Comparison of ENCODE assay signal across 8 mouse cellular contexts in the genomic region with DNA sequence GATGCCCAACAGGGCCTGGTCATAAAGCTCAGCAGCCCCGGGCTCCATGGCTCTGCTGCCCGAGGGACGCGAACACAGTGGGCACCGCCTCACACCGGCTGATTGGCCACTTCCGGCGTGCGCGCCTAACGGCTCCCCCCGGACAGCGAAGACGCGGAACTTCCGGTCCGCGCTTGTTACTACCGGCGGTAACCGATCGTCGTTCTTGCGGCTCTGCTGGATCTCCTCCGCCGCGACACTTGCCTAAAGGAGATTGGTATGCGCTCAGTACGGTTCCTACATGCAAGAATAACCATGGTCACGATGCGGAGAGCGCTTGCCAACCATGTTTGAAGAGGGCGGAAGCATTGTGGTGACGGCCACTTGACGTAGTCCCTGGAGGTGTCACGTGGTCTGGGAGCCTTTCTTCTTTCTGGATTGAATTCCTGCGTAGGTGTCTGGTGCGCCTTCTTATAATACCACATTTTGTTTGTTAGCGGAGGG. TPM values are rescaled to one million over a fixed set of nuclear protein-coding genes. Genes with fewer than 3 reads are reported as not detected.
DNase-seq lines count a peak whose midpoint lies in the region; ATAC-seq and TF ChIP-seq lines count a peak whose summit lies in the region.

Gene Nudcd3 (minus strand): TSS at position 329 of the 483 bp plus-strand sequence.

- no peaks in the 10 kb centered on the region for H3K9me3 ChIP-seq in embryonic facial prominence, embryonic 15.5 days (replicated peaks)
- no peaks in the 10 kb centered on the region for H3K9me3 ChIP-seq in limb, embryonic 14.5 days (ENCODE audit: control insufficient read depth, low read length)
- no peaks in the 10 kb centered on the region for H3K9me3 ChIP-seq in midbrain, postnatal 0 days (ENCODE audit: low read length)

- peak; percentile 91 for ATAC-seq in embryonic facial prominence, embryonic 15.5 days (ENCODE audit: insufficient number of reproducible peaks, low FRiP score, low TSS enrichment, low read depth)
- ATAC-seq in limb, embryonic 14.5 days (ENCODE audit: low FRiP score, low read depth), result peak; percentile 95
- peak; percentile 97 for ATAC-seq in midbrain, postnatal 0 days (ENCODE audit: low FRiP score)

- WGBS in bone marrow, adult 2 months, result under 1% methylated on average over 39 of the region's 39 CpGs
- WGBS in embryonic facial prominence, embryonic 15.5 days, result under 1% methylated on average over 39 of the region's 39 CpGs
- 0% methylated on average over 39 of the region's 39 CpGs for WGBS in limb, embryonic 14.5 days
- under 1% methylated on average over 39 of the region's 39 CpGs for WGBS in midbrain, postnatal 0 days

- peak within 1 kb of the TSS; percentile 93 for H3K27ac ChIP-seq in bone marrow, adult 2 months (ENCODE audit: control insufficient read depth, insufficient read depth, low read depth, low read length, poor library complexity)
- H3K27ac ChIP-seq in embryonic facial prominence, embryonic 15.5 days (replicated peaks), result peak within 1 kb of the TSS; percentile 99
- H3K27ac ChIP-seq in limb, embryonic 14.5 days (replicated peaks; ENCODE audit: low read depth, low read length), result peak within 1 kb of the TSS; percentile 93
- H3K27ac ChIP-seq in midbrain, postnatal 0 days (ENCODE audit: low read depth, low read length), result peak within 1 kb of the TSS; percentile 90

- H3K9ac ChIP-seq in embryonic facial prominence, embryonic 15.5 days, result peak within 1 kb of the TSS; percentile 90
- peak within 1 kb of the TSS; percentile 86 for H3K9ac ChIP-seq in limb, embryonic 14.5 days (ENCODE audit: low read depth, low read length, severe bottlenecking)
- peak within 1 kb of the TSS; percentile 90 for H3K9ac ChIP-seq in midbrain, postnatal 0 days (replicated peaks; ENCODE audit: low read length, poor library complexity, severe bottlenecking)

- H3K27me3 ChIP-seq in embryonic facial prominence, embryonic 15.5 days, result no peaks in the 10 kb centered on the region
- no peaks in the 10 kb centered on the region for H3K27me3 ChIP-seq in limb, embryonic 14.5 days (ENCODE audit: control insufficient read depth, insufficient read depth, low read length)
- no peaks in the 10 kb centered on the region; the same call in 1 of the 2 replicates for H3K27me3 ChIP-seq in midbrain, postnatal 0 days (ENCODE audit: insufficient read depth, low read length)

- H3K4me1 ChIP-seq in bone marrow, adult 2 months (ENCODE audit: control insufficient read depth, insufficient read depth, low read length), result peaks cover 1% of the 10 kb centered on the region
- peaks cover 20% of the 10 kb centered on the region for H3K4me1 ChIP-seq in embryonic facial prominence, embryonic 15.5 days
- peaks cover 10% of the 10 kb centered on the region for H3K4me1 ChIP-seq in limb, embryonic 14.5 days (ENCODE audit: control insufficient read depth, insufficient read depth, low read length)
- H3K4me1 ChIP-seq in midbrain, postnatal 0 days (ENCODE audit: insufficient read depth, low read length), result 0 out of 2 replicates have a peak, but pooled peaks cover 8% of the 10 kb centered on the region

- H3K4me3 ChIP-seq in bone marrow, adult 2 months (replicated peaks; ENCODE audit: control insufficient read depth, low read depth, low read length), result peak within 1 kb of the TSS; percentile 78
- peak within 1 kb of the TSS; percentile 99 for H3K4me3 ChIP-seq in embryonic facial prominence, embryonic 15.5 days (replicated peaks)
- H3K4me3 ChIP-seq in limb, embryonic 14.5 days (replicated peaks; ENCODE audit: low read length), result peak within 1 kb of the TSS; percentile 98
- peak within 1 kb of the TSS; percentile 95 for H3K4me3 ChIP-seq in midbrain, postnatal 0 days (ENCODE audit: low read depth, low read length)

- H3K36me3 ChIP-seq in embryonic facial prominence, embryonic 15.5 days, result no peaks in the 10 kb centered on the region
- no peaks in the 10 kb centered on the region for H3K36me3 ChIP-seq in limb, embryonic 14.5 days (ENCODE audit: control insufficient read depth, insufficient read depth, low read length)
- H3K36me3 ChIP-seq in midbrain, postnatal 0 days (ENCODE audit: insufficient read depth, low read length), result no peaks in the 10 kb centered on the region

- peak; percentile 96 for DNase-seq in 416B (ENCODE audit: low read depth)
- DNase-seq in heart, adult 8-10 months (ENCODE audit: low spot score), result peak; percentile 89
- peak; percentile 92 for DNase-seq in kidney, adult 9 months
- peak; percentile 87 for DNase-seq in limb, embryonic 14.5 days (ENCODE audit: low spot score)
- peak; percentile 94 for DNase-seq in midbrain, postnatal 0 days (ENCODE audit: low spot score)
- peak; percentile 75 to 84 for DNase-seq in spleen, postnatal 14 days (ENCODE audit: low spot score in 2 of 2)

- peak within 1 kb of the TSS; percentile 91 for H3K4me2 ChIP-seq in embryonic facial prominence, embryonic 15.5 days (replicated peaks)
- peak within 1 kb of the TSS; percentile 87 for H3K4me2 ChIP-seq in limb, embryonic 14.5 days (replicated peaks; ENCODE audit: low read depth, low read length, severe bottlenecking)
- peak within 1 kb of the TSS; percentile 73 for H3K4me2 ChIP-seq in midbrain, postnatal 0 days (ENCODE audit: low read depth, low read length, poor library complexity, severe bottlenecking)

- TF ChIP-seq POLR2A in bone marrow, adult 2 months (IDR thresholded peaks at IDR 0.05; ENCODE audit: borderline replicate concordance, control insufficient read depth, low read depth, low read length), result peak; percentile 79; the same call in 1 of the 2 replicates
- peak; percentile 78; the same call in 1 of the 2 replicates for TF ChIP-seq POLR2A in limb, embryonic 14.5 days (IDR thresholded peaks at IDR 0.05; ENCODE audit: borderline replicate concordance, extremely low read depth, insufficient read depth, insufficient read length)

- no peak; the same call in 1 of the 2 replicates for TF ChIP-seq CTCF in bone marrow, adult 2 months (IDR thresholded peaks at IDR 0.05; ENCODE audit: control insufficient read depth, insufficient read depth, low read length)
- no peak for TF ChIP-seq CTCF in midbrain, postnatal 0 days (IDR thresholded peaks at IDR 0.05)

RNA-seq across cellular contexts. Expression of gene Nudcd3, which starts in this region (rescaled TPM):
- 13.2 and 25.4 TPM in 2 replicates for polyA plus RNA-seq in bone marrow, adult 2 months (2011; ENCODE audit: insufficient read depth, insufficient read length, low replicate concordance, missing spikeins)
- 39.7 and 41.3 TPM in 2 replicates for polyA plus RNA-seq in embryonic facial prominence, embryonic 15.5 days (2015; fragmentation: Nextera tagmentation; extraction: Ambion mirVana)
- 10 to 100 TPM; 64.5 to 75.3 (median 71.5) TPM for total RNA-seq in heart, adult 8-10 months (2022)
- 45.9 and 51.6 TPM in 2 replicates for polyA plus RNA-seq in limb, embryonic 14.5 days (2012; rRNA removed)
- polyA plus RNA-seq in limb, embryonic 14.5 days (2014; fragmentation: Nextera tagmentation; extraction: Ambion mirVana), result 32.1 and 38.5 TPM in 2 replicates
- 68.1 and 69.5 TPM in 2 replicates for total RNA-seq in midbrain, postnatal 0 days (2014; rRNA removed)
- 70.7 and 75.6 TPM in 2 replicates for polyA plus RNA-seq in midbrain, postnatal 0 days (2015; fragmentation: Nextera tagmentation; extraction: Ambion mirVana)

Comparison
In these comparisons a context has a peak if more than half of its experiments do, and no peak if none do; other contexts are left out.
1. Peak in every context shown above with its lines: DNase-seq, ATAC-seq, H3K4me3 ChIP-seq and H3K27ac ChIP-seq.